In the genomic region with DNA sequence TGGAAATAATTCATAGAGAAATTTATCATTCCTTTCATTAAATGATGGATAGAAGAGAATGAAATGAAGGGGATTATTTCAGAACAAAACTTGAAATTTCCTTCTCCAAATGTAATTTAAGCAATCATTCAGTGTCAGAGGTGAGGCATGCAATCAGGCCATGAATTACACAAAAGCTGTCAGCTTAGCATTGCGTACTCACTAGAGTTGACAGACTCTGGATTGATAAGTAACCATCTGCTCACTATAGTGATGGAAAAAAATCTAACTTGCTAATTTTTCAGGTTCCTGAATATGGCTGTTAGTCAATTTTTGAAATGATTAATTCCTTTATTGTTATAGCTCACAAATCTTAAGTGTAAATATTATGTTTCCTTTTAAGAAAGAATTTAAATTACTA, we compare ENCODE assay signal across 26 mouse cellular contexts.
DNase-seq lines count a peak whose midpoint lies in the region; ATAC-seq and TF ChIP-seq lines count a peak whose summit lies in the region.
"Had no signal": no experiment of that assay in that cellular context is flagged by ENCODE, and none has a peak within 500 bp of the region (broad histone marks: within the 10 kb centered on the region; RNA-seq: fewer than 3 reads in every experiment).

No protein-coding gene starts in this region.

- no peaks in the 10 kb centered on the region for H3K4me1 ChIP-seq in hindbrain, embryonic 11.5 days (replicated peaks; ENCODE audit: control insufficient read depth, insufficient read depth, low read length)
- no peaks in the 10 kb centered on the region for H3K4me1 ChIP-seq in hindbrain, embryonic 10.5 days (replicated peaks)
- no peaks in the 10 kb centered on the region for H3K4me1 ChIP-seq in midbrain, embryonic 14.5 days (ENCODE audit: control insufficient read depth, insufficient read depth, low read length)
- H3K4me1 ChIP-seq in midbrain, embryonic 16.5 days (ENCODE audit: control insufficient read depth, insufficient read depth, low read length), result no peaks in the 10 kb centered on the region
- H3K4me1 ChIP-seq in forebrain, postnatal 0 days (ENCODE audit: insufficient read depth), result no peaks in the 10 kb centered on the region
- H3K4me1 ChIP-seq: embryonic facial prominence, embryonic 12.5 days; embryonic facial prominence, embryonic 15.5 days had no signal

- H3K9me3 ChIP-seq in hindbrain, embryonic 11.5 days (ENCODE audit: control insufficient read depth, low read length), result no peaks in the 10 kb centered on the region
- H3K9me3 ChIP-seq in hindbrain, embryonic 10.5 days, result no peaks in the 10 kb centered on the region
- H3K9me3 ChIP-seq in midbrain, embryonic 14.5 days (ENCODE audit: control insufficient read depth, low read length), result no peaks in the 10 kb centered on the region
- H3K9me3 ChIP-seq in midbrain, embryonic 16.5 days (replicated peaks; ENCODE audit: control insufficient read depth, low read length, poor library complexity, severe bottlenecking), result no peaks in the 10 kb centered on the region
- no peaks in the 10 kb centered on the region for H3K9me3 ChIP-seq in forebrain, postnatal 0 days (ENCODE audit: low read length)
- H3K9me3 ChIP-seq: embryonic facial prominence, embryonic 12.5 days; embryonic facial prominence, embryonic 15.5 days had no signal

- no peak overlapping the region for H3K9ac ChIP-seq in hindbrain, embryonic 11.5 days (ENCODE audit: low read depth, low read length)
- H3K9ac ChIP-seq in midbrain, embryonic 14.5 days (replicated peaks; ENCODE audit: low read length), result no peak overlapping the region
- H3K9ac ChIP-seq in midbrain, embryonic 16.5 days (ENCODE audit: low read depth, low read length), result no peak overlapping the region
- H3K9ac ChIP-seq in forebrain, postnatal 0 days, result no peak overlapping the region
- H3K9ac ChIP-seq: embryonic facial prominence, embryonic 12.5 days; embryonic facial prominence, embryonic 15.5 days; hindbrain, embryonic 14.5 days had no signal

- H3K27me3 ChIP-seq in hindbrain, embryonic 11.5 days (ENCODE audit: control insufficient read depth, insufficient read depth, low read length), result no peaks in the 10 kb centered on the region
- H3K27me3 ChIP-seq in hindbrain, embryonic 10.5 days (ENCODE audit: insufficient read depth, poor library complexity, severe bottlenecking), result no peaks in the 10 kb centered on the region
- no peaks in the 10 kb centered on the region for H3K27me3 ChIP-seq in midbrain, embryonic 14.5 days (ENCODE audit: control insufficient read depth, insufficient read depth, low read length)
- no peaks in the 10 kb centered on the region for H3K27me3 ChIP-seq in midbrain, embryonic 16.5 days (ENCODE audit: control insufficient read depth, insufficient read depth, low read depth, low read length)
- no peaks in the 10 kb centered on the region for H3K27me3 ChIP-seq in forebrain, postnatal 0 days (ENCODE audit: insufficient read depth, low read length)
- H3K27me3 ChIP-seq: embryonic facial prominence, embryonic 12.5 days; embryonic facial prominence, embryonic 15.5 days had no signal

- 61% methylated on average over 1 of the region's 1 CpGs for WGBS in hindbrain, embryonic 11.5 days
- WGBS in hindbrain, embryonic 10.5 days, result 67% methylated on average over 1 of the region's 1 CpGs
- WGBS in midbrain, embryonic 14.5 days, result 54% methylated on average over 1 of the region's 1 CpGs
- WGBS in midbrain, embryonic 16.5 days, result 32% methylated on average over 1 of the region's 1 CpGs
- 41% methylated on average over 1 of the region's 1 CpGs for WGBS in forebrain, postnatal 0 days

- no peak overlapping the region for H3K4me2 ChIP-seq in hindbrain, embryonic 11.5 days (replicated peaks; ENCODE audit: low read depth, low read length)
- H3K4me2 ChIP-seq in midbrain, embryonic 14.5 days (ENCODE audit: low read length), result no peak overlapping the region
- H3K4me2 ChIP-seq in midbrain, embryonic 16.5 days (ENCODE audit: low read length), result no peak overlapping the region
- no peak overlapping the region for H3K4me2 ChIP-seq in forebrain, postnatal 0 days (ENCODE audit: low read depth)
- H3K4me2 ChIP-seq: embryonic facial prominence, embryonic 12.5 days; embryonic facial prominence, embryonic 15.5 days; heart, embryonic 11.5 days; hindbrain, embryonic 14.5 days had no signal

- no peaks in the 10 kb centered on the region for H3K36me3 ChIP-seq in hindbrain, embryonic 11.5 days (ENCODE audit: control insufficient read depth, insufficient read depth, low read length)
- no peaks in the 10 kb centered on the region for H3K36me3 ChIP-seq in hindbrain, embryonic 10.5 days
- H3K36me3 ChIP-seq in midbrain, embryonic 14.5 days (ENCODE audit: control insufficient read depth, insufficient read depth, low read length), result no peaks in the 10 kb centered on the region
- H3K36me3 ChIP-seq in midbrain, embryonic 16.5 days (ENCODE audit: control insufficient read depth, insufficient read depth, low read length), result no peaks in the 10 kb centered on the region
- no peaks in the 10 kb centered on the region for H3K36me3 ChIP-seq in forebrain, postnatal 0 days (ENCODE audit: insufficient read depth)
- H3K36me3 ChIP-seq: embryonic facial prominence, embryonic 12.5 days; embryonic facial prominence, embryonic 15.5 days had no signal

- peak; percentile 9 for DNase-seq in embryo, embryonic 10 days (ENCODE audit: low spot score)
- no peak for DNase-seq in embryo, embryonic 11 days
- no peak for DNase-seq in hindbrain, embryonic 11.5 days (ENCODE audit: low spot score)
- no peak for DNase-seq in hindbrain, embryonic 10.5 days (ENCODE audit: low spot score)
- DNase-seq in midbrain, embryonic 14.5 days, result peak; percentile 24
- no peak for DNase-seq in forebrain, postnatal 0 days
- DNase-seq in lung, postnatal 4 days, result no peak
- DNase-seq: adrenal gland, adult 8-10 months; adrenal gland, postnatal 36 days; cerebellum, adult 11 months; cerebellum, adult 2 months; cerebellum, adult 9-11 months; cerebellum, postnatal 25 days; gastrocnemius, adult 2 months; gastrocnemius, postnatal 14 days; heart, adult 11 months; kidney, adult 18-20 months had no signal

- TF ChIP-seq CTCF in forebrain, postnatal 0 days (IDR thresholded peaks at IDR 0.05; ENCODE audit: low read depth), result no peak

- ATAC-seq in hindbrain, embryonic 11.5 days (ENCODE audit: low FRiP score), result peak; percentile 84
- no peak for ATAC-seq in midbrain, embryonic 14.5 days (ENCODE audit: low FRiP score, low TSS enrichment)
- no peak for ATAC-seq in midbrain, embryonic 16.5 days
- peak; percentile 53 for ATAC-seq in forebrain, postnatal 0 days
- ATAC-seq: activated CD4-positive, CD25-positive, alpha-beta regulatory T cell, adult 4 months; hindbrain, postnatal 0 days; inflammation-experienced regulatory T-cells, adult 6 months; intestine, embryonic 16.5 days had no signal

- no peak overlapping the region for H3K27ac ChIP-seq in hindbrain, embryonic 11.5 days (ENCODE audit: low read depth, low read length)
- no peak overlapping the region for H3K27ac ChIP-seq in hindbrain, embryonic 10.5 days
- H3K27ac ChIP-seq in midbrain, embryonic 14.5 days (replicated peaks; ENCODE audit: low read depth, low read length), result no peak overlapping the region
- H3K27ac ChIP-seq in midbrain, embryonic 16.5 days (ENCODE audit: low read length), result no peak overlapping the region
- no peak overlapping the region for H3K27ac ChIP-seq in forebrain, postnatal 0 days (ENCODE audit: low read depth, low read length)
- H3K27ac ChIP-seq: embryonic facial prominence, embryonic 12.5 days; embryonic facial prominence, embryonic 15.5 days; gastrocnemius, adult 2 months; hindbrain, embryonic 14.5 days; hindbrain, postnatal 0 days had no signal

- no peak overlapping the region for H3K4me3 ChIP-seq in hindbrain, embryonic 11.5 days (ENCODE audit: low read depth, low read length)
- H3K4me3 ChIP-seq in hindbrain, embryonic 10.5 days, result no peak overlapping the region
- no peak overlapping the region for H3K4me3 ChIP-seq in midbrain, embryonic 14.5 days (replicated peaks; ENCODE audit: low read depth, low read length)
- H3K4me3 ChIP-seq in midbrain, embryonic 16.5 days (ENCODE audit: low read depth, low read length), result no peak overlapping the region
- no peak overlapping the region for H3K4me3 ChIP-seq in forebrain, postnatal 0 days (ENCODE audit: low read depth, low read length)
- H3K4me3 ChIP-seq: embryonic facial prominence, embryonic 12.5 days; embryonic facial prominence, embryonic 15.5 days; gastrocnemius, adult 2 months had no signal

Comparison
In these comparisons a context has a peak if more than half of its experiments do, and no peak if none do; other contexts are left out.
1. DNase-seq: peak in embryo, embryonic 10 days (single experiment) and midbrain, embryonic 14.5 days (single experiment); none in embryo, embryonic 11 days (single experiment), hindbrain, embryonic 11.5 days (single experiment), hindbrain, embryonic 10.5 days (single experiment), forebrain, postnatal 0 days (single experiment) and lung, postnatal 4 days (0 of 2).
2. ATAC-seq: peak in hindbrain, embryonic 11.5 days (single experiment) and forebrain, postnatal 0 days (single experiment); none in midbrain, embryonic 14.5 days (single experiment) and midbrain, embryonic 16.5 days (single experiment).